Mouse (Mus musculus): Measurements from ENCODE around the gene Snrpd2.

- TF ChIP-seq CTCF (IDR thresholded peaks at IDR 0.05; ENCODE audit: control insufficient read depth, insufficient read depth, insufficient read length), result no peak
- TF ChIP-seq FOSL1 (IDR thresholded peaks at IDR 0.05; ENCODE audit: insufficient read depth, low read length, poor library complexity, severe bottlenecking), result no peak
- no peak for TF ChIP-seq MAX (IDR thresholded peaks at IDR 0.05)
- TF ChIP-seq MYOD1 (IDR thresholded peaks at IDR 0.05; ENCODE audit: control insufficient read depth, insufficient read length, low read depth), result no peak
- no peak for TF ChIP-seq USF1 (IDR thresholded peaks at IDR 0.05; ENCODE audit: low read depth)
Measured at GRCm38 (mm10) chr7:19179936-19180335, 30.4 kb downstream of the Snrpd2 start.
